Mouse (Mus musculus) E14TG2a.4 (cell line): ENCODE data around the gene Iqschfp.

Experiments used
- CTCF ChIP-seq: conservative IDR thresholded peaks from 2 replicates; pipeline ENCODE4 v1.5.1; 2014; ENCODE audit warnings: low read length
- POU5F1 ChIP-seq: IDR thresholded peaks from 2 replicates; pipeline ENCODE4 v1.6.1; 2014; ENCODE audit warnings: low read length, borderline replicate concordance

- TF ChIP-seq CTCF (no peak), POU5F1 (no peak)
Observed at GRCm38 (mm10) chr3:68630821-68631220, 738.8 kb downstream of the Iqschfp start.
